Mouse (Mus musculus): ENCODE results near the gene Lyg1. TPM values are rescaled to one million over a fixed set of nuclear protein-coding genes. Genes with fewer than 3 reads are reported as not detected.

Lyg1 gene
- polyA plus RNA-seq, 1 experiment from 2014 or later, result not detected

DNA sequence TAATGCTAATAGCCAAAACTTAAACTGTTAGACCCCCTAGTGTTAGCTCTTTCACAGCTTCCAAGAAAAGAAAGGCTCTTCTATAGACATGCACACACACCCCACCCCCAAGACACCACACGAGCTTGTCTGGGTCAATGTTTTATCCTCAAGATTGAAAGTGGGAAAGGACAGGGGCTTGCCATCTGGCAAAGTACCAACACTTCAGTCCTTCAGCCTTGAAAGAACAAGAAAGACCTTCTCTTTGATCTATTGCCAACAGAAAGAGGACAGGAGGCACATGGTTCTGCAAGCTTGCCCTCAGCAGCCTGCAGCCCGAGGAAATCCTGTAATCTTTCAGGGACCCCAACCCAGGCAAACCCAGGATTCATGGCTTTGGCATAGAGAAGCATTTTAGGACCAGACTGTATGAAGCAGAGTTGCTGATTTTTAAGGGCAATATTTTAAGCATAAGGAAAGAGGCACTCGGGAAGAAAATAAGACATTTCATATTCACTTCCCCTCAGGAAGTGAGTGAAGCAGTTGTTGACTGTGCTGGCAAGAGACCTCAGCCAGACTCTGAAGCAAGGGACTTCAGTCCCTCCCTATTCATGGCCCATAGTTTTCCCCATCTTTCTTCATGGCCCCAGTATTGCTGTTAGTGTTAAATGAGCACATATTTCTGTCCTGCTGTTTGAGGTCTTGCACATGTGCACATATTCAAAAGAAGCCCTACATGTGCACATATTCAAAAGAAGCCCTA lies 698 bp downstream of the Lyg1 start:
- Histone ChIP-seq H3K36me3 (ENCODE audit: insufficient read depth, low read length) (no peaks in the 10 kb centered on the region), H3K9me3 (ENCODE audit: low read length) (no peaks in the 10 kb centered on the region), H3K27me3 (ENCODE audit: insufficient read depth, low read length) (no peaks in the 10 kb centered on the region), H3K27ac (ENCODE audit: low read length) (no peak overlapping the region; the same call in 1 of the 2 replicates), H3K9ac (replicated peaks; ENCODE audit: low read length) (no peak overlapping the region), H3K4me2 (replicated peaks; ENCODE audit: low read depth, low read length) (no peak overlapping the region), H3K4me3 (ENCODE audit: low read length) (no peak overlapping the region), H3K4me1 (ENCODE audit: insufficient read depth, low read length) (no peaks in the 10 kb centered on the region)
- ATAC-seq (ENCODE audit: low FRiP score, low TSS enrichment), result no peak
- 24% methylated on average over 3 of the region's 3 CpGs for WGBS

GRCm38 (mm10) chr1:37955251-37955650 lies 2.3 kb downstream of the Lyg1 start:
- Histone ChIP-seq H3K27ac (ENCODE audit: low read length) (no peak overlapping the region), H3K27me3 (ENCODE audit: insufficient read depth, low read length) (no peaks in the 10 kb centered on the region), H3K4me2 (replicated peaks; ENCODE audit: low read depth, low read length) (no peak overlapping the region), H3K36me3 (ENCODE audit: insufficient read depth, low read length) (no peaks in the 10 kb centered on the region), H3K4me3 (ENCODE audit: low read length) (no peak overlapping the region), H3K4me1 (ENCODE audit: insufficient read depth, low read length) (no peaks in the 10 kb centered on the region), H3K9me3 (ENCODE audit: low read length) (no peaks in the 10 kb centered on the region), H3K9ac (replicated peaks; ENCODE audit: low read length) (no peak overlapping the region)
- 86% methylated on average over 2 of the region's 2 CpGs for WGBS
- no peak for ATAC-seq (ENCODE audit: low FRiP score, low TSS enrichment)

- ATAC-seq (ENCODE audit: low FRiP score, low TSS enrichment), result no peak
- Histone ChIP-seq H3K36me3 (ENCODE audit: insufficient read depth, low read length) (no peaks in the 10 kb centered on the region), H3K27me3 (ENCODE audit: insufficient read depth, low read length) (no peaks in the 10 kb centered on the region), H3K4me1 (ENCODE audit: insufficient read depth, low read length) (no peaks in the 10 kb centered on the region), H3K27ac (ENCODE audit: low read length) (no peak overlapping the region), H3K9ac (replicated peaks; ENCODE audit: low read length) (no peak overlapping the region), H3K9me3 (ENCODE audit: low read length) (no peaks in the 10 kb centered on the region), H3K4me2 (replicated peaks; ENCODE audit: low read depth, low read length) (no peak overlapping the region), H3K4me3 (ENCODE audit: low read length) (no peak overlapping the region)
- 81% methylated on average over 7 of the region's 7 CpGs for WGBS
Measured at GRCm38 (mm10) chr1:37954786-37955185, 2.8 kb downstream of the Lyg1 start.

DNA sequence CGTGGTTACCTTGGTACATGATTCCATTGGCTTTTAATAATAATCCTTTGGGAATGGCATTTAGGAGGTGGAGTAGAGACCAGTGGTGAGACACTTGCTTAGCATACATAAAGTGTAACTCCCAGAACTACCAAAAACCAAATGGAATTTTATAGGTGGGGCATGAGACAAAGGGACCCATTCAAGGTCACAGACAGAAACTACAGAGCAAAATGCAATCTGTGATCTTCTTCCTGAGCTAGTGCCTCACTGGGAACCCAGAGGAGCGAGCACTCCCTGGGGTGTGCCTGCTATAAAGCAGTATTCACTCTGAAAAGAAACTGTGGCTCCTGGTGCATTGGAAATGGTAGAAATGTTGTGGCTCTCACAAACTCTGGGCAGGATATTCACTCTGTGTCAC lies 8.7 kb downstream of the Lyg1 start:
- 74% methylated on average over 2 of the region's 2 CpGs for WGBS
- H3K9me3 ChIP-seq (ENCODE audit: low read length), result no peaks in the 10 kb centered on the region

GRCm38 (mm10) chr1:37931806-37932205 lies 25.8 kb downstream of the Lyg1 start:
- no peak for ATAC-seq (ENCODE audit: low FRiP score, low TSS enrichment)
- no peaks in the 10 kb centered on the region for H3K4me1 ChIP-seq (ENCODE audit: insufficient read depth, low read length)
- no peaks in the 10 kb centered on the region for H3K36me3 ChIP-seq (ENCODE audit: insufficient read depth, low read length)
- no peak overlapping the region for H3K9ac ChIP-seq (replicated peaks; ENCODE audit: low read length)
- no peak overlapping the region for H3K4me2 ChIP-seq (replicated peaks; ENCODE audit: low read depth, low read length)
- H3K27me3 ChIP-seq (ENCODE audit: insufficient read depth, low read length), result no peaks in the 10 kb centered on the region
- 19% methylated on average over 3 of the region's 3 CpGs for WGBS
- no peak overlapping the region for H3K4me3 ChIP-seq (ENCODE audit: low read length)
- no peaks in the 10 kb centered on the region for H3K9me3 ChIP-seq (ENCODE audit: low read length)
- no peak overlapping the region for H3K27ac ChIP-seq (ENCODE audit: low read length)

More for the DNA sequence above, 8.7 kb downstream of the Lyg1 start:
- Histone ChIP-seq H3K36me3 (ENCODE audit: insufficient read depth, low read length) (no peaks in the 10 kb centered on the region), H3K4me1 (ENCODE audit: insufficient read depth, low read length) (no peaks in the 10 kb centered on the region), H3K9ac (replicated peaks; ENCODE audit: low read length) (no peak overlapping the region), H3K4me2 (replicated peaks; ENCODE audit: low read depth, low read length) (no peak overlapping the region), H3K27me3 (ENCODE audit: insufficient read depth, low read length) (no peaks in the 10 kb centered on the region), H3K4me3 (ENCODE audit: low read length) (no peak overlapping the region), H3K27ac (ENCODE audit: low read length) (no peak overlapping the region)
- no peak for ATAC-seq (ENCODE audit: low FRiP score, low TSS enrichment)

DNA sequence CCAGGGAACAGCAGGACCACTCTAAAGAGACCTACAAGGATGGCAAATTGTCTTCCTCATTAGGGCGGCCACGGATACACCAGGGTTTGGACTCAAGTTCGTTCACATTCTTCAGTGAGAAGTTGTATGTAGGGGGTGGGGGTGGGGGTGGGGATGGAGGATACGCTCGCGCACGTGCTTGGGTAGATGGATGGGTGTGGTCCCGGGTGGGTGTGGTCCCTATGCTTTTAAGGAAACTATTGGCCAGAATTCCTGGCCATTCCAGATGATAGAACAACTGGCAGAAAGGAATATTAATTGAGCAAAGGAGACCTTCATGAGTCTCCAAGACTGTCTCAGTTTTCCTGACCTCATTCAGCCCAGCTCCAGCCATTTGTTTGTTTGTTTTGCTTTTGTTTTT lies 31.6 kb downstream of the Lyg1 start:
- no peak for ATAC-seq (ENCODE audit: low FRiP score, low TSS enrichment)
- H3K4me2 ChIP-seq (replicated peaks; ENCODE audit: low read depth, low read length), result no peak overlapping the region
- no peak overlapping the region for H3K9ac ChIP-seq (replicated peaks; ENCODE audit: low read length)
- peaks cover 8% of the 10 kb centered on the region; the same call in 1 of the 2 replicates for H3K4me1 ChIP-seq (ENCODE audit: insufficient read depth, low read length)
- H3K4me3 ChIP-seq (ENCODE audit: low read length), result no peak overlapping the region
- H3K27ac ChIP-seq (ENCODE audit: low read length), result no peak overlapping the region
- H3K27me3 ChIP-seq (ENCODE audit: insufficient read depth, low read length), result no peaks in the 10 kb centered on the region
- no peaks in the 10 kb centered on the region for H3K36me3 ChIP-seq (ENCODE audit: insufficient read depth, low read length)
- H3K9me3 ChIP-seq (ENCODE audit: low read length), result no peaks in the 10 kb centered on the region
- 80% methylated on average over 8 of the region's 8 CpGs for WGBS

DNA sequence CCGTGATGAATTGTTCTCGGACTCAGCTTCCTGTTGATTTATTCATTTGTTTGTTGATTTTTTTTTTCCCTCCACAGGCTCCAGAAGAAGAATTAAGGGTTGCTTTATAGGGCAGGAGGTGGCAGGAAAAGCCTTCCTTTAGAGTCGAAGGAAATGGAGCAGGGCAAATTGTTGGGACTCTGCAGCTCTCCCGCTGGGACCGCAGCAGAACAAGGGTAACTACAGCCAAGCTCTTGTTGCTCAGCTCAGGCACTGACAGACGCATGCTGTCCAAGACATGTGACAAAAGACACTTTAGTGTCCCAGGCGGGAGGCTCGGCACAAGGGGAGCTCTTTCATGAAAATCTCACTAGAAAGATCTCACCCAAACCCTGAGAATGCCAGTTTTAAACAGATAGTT lies 35.0 kb downstream of the Lyg1 start:
- WGBS, result 41% methylated on average over 8 of the region's 8 CpGs
- no peak for ATAC-seq (ENCODE audit: low FRiP score, low TSS enrichment)
- H3K9me3 ChIP-seq (ENCODE audit: low read length), result no peaks in the 10 kb centered on the region
- no peaks in the 10 kb centered on the region for H3K36me3 ChIP-seq (ENCODE audit: insufficient read depth, low read length)
- H3K27ac ChIP-seq (ENCODE audit: low read length), result no peak overlapping the region
- H3K9ac ChIP-seq (replicated peaks; ENCODE audit: low read length), result no peak overlapping the region
- peaks cover 8% of the 10 kb centered on the region; the same call in 1 of the 2 replicates for H3K4me1 ChIP-seq (ENCODE audit: insufficient read depth, low read length)
- no peaks in the 10 kb centered on the region for H3K27me3 ChIP-seq (ENCODE audit: insufficient read depth, low read length)
- H3K4me3 ChIP-seq (ENCODE audit: low read length), result no peak overlapping the region
- H3K4me2 ChIP-seq (replicated peaks; ENCODE audit: low read depth, low read length), result no peak overlapping the region

GRCm38 (mm10) chr1:37918096-37918495 lies 39.5 kb downstream of the Lyg1 start:
- Histone ChIP-seq H3K9me3 (ENCODE audit: low read length) (no peaks in the 10 kb centered on the region), H3K36me3 (ENCODE audit: insufficient read depth, low read length) (no peaks in the 10 kb centered on the region), H3K4me3 (ENCODE audit: low read length) (no peak overlapping the region), H3K9ac (replicated peaks; ENCODE audit: low read length) (no peak overlapping the region), H3K4me1 (ENCODE audit: insufficient read depth, low read length) (peaks cover 8% of the 10 kb centered on the region; the same call in 1 of the 2 replicates), H3K27me3 (ENCODE audit: insufficient read depth, low read length) (0 out of 2 replicates have a peak, but pooled peaks cover 3% of the 10 kb centered on the region), H3K4me2 (replicated peaks; ENCODE audit: low read depth, low read length) (no peak overlapping the region), H3K27ac (ENCODE audit: low read length) (no peak overlapping the region)
- WGBS, result 63% methylated on average over 6 of the region's 6 CpGs
- ATAC-seq (ENCODE audit: low FRiP score, low TSS enrichment), result no peak

DNA sequence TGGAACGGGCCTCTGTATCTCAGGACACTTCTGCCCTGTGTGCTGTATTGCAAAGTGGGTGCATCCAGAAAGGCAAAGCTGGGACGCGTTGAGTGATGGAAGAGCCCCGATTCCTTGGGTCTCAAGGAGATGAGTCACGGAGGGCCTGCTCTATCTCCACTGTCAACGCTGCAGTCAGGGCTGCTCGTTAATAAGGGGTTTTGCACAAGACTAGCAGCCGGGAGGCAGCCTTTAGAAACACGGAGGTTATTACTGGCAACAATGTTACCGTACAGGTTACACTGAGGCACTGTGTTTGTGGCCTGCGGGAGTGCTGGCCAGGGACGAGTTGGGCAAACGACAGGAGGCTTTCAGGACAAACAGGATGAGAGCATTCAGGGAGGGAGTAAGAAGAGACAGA lies 39.9 kb downstream of the Lyg1 start:
- H3K4me2 ChIP-seq (replicated peaks; ENCODE audit: low read depth, low read length), result no peak overlapping the region
- no peak overlapping the region for H3K27ac ChIP-seq (ENCODE audit: low read length)
- H3K9ac ChIP-seq (replicated peaks; ENCODE audit: low read length), result no peak overlapping the region
- no peaks in the 10 kb centered on the region for H3K36me3 ChIP-seq (ENCODE audit: insufficient read depth, low read length)
- 0 out of 2 replicates have a peak, but pooled peaks cover 3% of the 10 kb centered on the region for H3K27me3 ChIP-seq (ENCODE audit: insufficient read depth, low read length)
- no peaks in the 10 kb centered on the region for H3K9me3 ChIP-seq (ENCODE audit: low read length)
- ATAC-seq (ENCODE audit: low FRiP score, low TSS enrichment), result no peak
- H3K4me3 ChIP-seq (ENCODE audit: low read length), result no peak overlapping the region
- 68% methylated on average over 13 of the region's 13 CpGs for WGBS
- peaks cover 4% of the 10 kb centered on the region; the same call in 1 of the 2 replicates for H3K4me1 ChIP-seq (ENCODE audit: insufficient read depth, low read length)

- Histone ChIP-seq H3K4me3 (ENCODE audit: low read length) (no peak within 1 kb of the TSS), H3K4me2 (replicated peaks; ENCODE audit: low read depth, low read length) (no peak within 1 kb of the TSS), H3K36me3 (ENCODE audit: insufficient read depth, low read length) (no peaks in the 10 kb centered on the region), H3K27ac (ENCODE audit: low read length) (no peak within 1 kb of the TSS), H3K27me3 (ENCODE audit: insufficient read depth, low read length) (0 out of 2 replicates have a peak, but pooled peaks cover 3% of the 10 kb centered on the region), H3K9ac (replicated peaks; ENCODE audit: low read length) (no peak within 1 kb of the TSS), H3K4me1 (ENCODE audit: insufficient read depth, low read length) (no peaks in the 10 kb centered on the region), H3K9me3 (ENCODE audit: low read length) (no peaks in the 10 kb centered on the region)
- 74% methylated on average over 5 of the region's 5 CpGs for WGBS
- no peak for ATAC-seq (ENCODE audit: low FRiP score, low TSS enrichment)
Measured at GRCm38 (mm10) chr1:37916393-37916792, 41.2 kb downstream of the Lyg1 start, which contains the start of gene Lyg2. Gene Lyg2, minus strand, starts transcription at chr1:37916493.
